Mouse (Mus musculus): Measurements from ENCODE around the gene Polh. TPM values are rescaled to one million over a fixed set of nuclear protein-coding genes. Genes with fewer than 3 reads are reported as not detected.

The Polh gene
- total RNA-seq, 2 experiments from 2014 or later = 4.7 to 5.9 TPM

DNA sequence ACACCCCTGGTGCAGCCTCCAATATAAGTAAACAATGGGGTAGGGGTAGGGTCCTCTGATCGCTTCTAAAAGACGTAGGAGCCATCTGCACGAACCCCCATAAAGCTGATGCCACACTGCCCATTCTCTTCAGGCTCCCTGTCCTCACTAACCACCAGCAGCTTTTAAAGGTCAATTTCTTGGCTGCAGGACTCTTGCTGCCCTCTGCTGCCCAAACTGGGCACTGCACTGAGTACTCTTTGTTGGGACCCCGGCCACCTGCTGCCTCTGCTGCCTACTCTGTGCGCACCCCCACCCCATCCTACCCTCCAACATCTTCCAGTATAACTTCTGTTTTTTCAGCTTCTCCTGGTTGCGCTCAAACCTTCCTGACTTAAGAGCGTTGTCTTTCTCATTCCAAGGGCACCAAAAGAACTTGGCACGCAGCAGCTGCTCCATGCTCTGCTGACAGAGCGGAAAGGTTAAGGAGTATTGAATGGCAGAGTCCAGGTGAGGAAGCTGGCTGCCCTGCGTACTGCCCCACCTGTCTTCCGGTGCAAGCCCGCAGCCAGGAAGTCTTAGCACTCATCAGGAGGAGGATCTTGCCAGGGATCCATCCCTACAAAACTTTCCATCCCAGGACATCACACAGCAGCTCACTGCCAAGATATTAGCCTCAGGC lies 70.3 kb downstream of the Polh start:
- DNase-seq (ENCODE audit: low spot score in 2 of 2) = peak; percentile 32 to 75

- DNase-seq (ENCODE audit: low spot score in 2 of 2) = no peak
Measured at GRCm38 (mm10) chr17:46129741-46130498, 72.5 kb downstream of the Polh start.

DNA sequence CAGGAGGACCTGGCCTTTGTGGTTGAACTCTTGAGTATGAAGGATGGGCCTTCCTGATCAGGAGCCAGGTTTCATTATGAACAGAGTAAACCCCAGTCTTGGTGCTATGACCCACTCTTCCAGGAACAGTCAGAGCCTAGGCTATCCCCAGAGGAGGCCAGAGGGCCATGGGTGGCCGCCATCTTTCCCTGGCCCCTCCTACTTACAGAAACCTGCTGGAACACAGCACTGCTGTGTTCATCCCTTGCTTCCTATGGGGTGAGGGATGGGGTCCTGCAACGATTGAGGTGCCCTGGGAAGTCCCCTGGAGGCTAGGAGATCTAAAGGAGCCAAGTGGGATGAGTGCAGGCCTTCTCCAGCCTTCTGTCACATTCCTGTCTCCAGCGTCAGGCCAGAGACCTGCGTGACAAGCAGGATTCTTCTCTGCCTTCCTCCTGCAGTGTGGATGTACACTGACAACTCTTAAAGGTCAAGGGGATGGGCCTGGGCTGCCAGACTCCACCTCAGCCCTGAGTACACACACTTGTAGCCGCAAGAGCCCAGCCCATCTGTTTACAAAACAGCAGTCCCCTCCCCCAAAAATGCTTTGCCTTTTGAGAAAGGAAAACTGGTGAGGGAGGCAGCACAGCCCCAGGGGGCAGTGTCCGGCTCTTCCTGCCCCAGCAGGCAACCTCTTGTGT lies 74.5 kb downstream of the Polh start:
- no peak for DNase-seq (ENCODE audit: low spot score in 2 of 2)

- no peak for DNase-seq (ENCODE audit: low spot score in 2 of 2)
Measured at GRCm38 (mm10) chr17:46126608-46127007, 75.8 kb downstream of the Polh start.

DNA sequence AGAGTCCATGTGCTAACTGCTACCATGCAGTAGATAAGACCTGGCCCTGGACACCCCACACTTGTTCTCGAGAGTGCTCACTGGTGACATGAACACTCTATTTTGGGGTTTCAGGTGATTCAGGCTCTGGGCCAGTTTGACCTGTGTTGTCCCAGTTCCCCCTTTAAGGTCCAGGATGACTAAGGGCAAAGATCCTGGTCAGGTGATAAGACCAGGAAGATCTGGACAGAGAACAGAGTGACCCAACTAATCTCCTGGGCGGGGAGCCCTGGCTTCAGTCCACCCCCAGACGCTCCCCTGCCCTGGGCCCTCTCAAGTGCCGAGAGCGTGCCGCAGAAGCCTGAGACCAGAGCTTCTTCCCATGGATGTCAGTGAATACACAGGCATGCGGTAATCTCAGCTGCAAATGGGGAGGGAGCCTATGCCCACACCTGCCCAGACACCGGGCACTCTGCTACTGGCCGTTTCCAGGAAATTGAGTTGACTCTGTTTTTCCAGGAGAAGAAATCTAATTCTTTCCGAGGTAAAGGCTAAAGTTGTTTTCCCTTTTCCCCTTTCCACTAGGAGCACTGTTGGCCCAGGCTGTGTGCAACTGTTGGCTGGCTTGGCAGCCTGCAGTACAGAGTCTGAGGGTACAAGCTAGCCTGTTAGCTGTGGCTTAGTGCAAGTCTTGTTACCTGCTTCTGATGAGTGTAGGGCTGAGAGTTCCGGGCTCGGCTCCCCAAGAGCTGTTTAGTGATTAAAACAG lies 78.3 kb downstream of the Polh start:
- DNase-seq (ENCODE audit: low spot score in 2 of 2) = no peak

DNA sequence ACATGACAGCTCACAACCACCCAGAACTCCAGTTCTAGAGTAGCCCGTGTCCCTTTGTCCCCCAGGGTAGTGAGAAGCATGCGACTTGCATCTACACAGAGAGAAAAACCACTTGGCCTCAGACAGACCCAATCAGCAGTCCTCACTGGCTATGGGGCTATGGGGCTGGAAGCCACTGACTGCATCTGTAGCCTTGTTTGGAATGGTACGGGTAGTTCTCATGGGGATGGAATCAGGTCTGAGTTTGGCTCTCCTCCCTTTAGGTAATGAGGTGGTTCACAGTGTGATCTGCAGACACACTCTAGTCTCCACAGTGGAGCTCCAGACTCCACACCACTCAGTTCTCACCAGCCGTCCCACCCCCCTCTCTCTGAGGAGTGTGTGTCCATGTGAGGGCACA lies 79.2 kb downstream of the Polh start:
- DNase-seq (ENCODE audit: low spot score in 2 of 2) = no peak

GRCm38 (mm10) chr17:46122791-46123190 lies 79.7 kb downstream of the Polh start:
- DNase-seq (ENCODE audit: low spot score in 2 of 2) = no peak

Small RNA genes within 50 kb of the gene (microRNA-seq; reads per million reads assigned to microRNA genes)
- gene Mir693 = 0.20 to 0.25 reads per million in 2 experiments

Other genes starting within 250 kb of the Polh start
- gene Vegfa, start 170.3 kb downstream of the Polh start, total RNA-seq (2021) = 10 to 100 TPM; 61.8 to 68.9 TPM
- gene Mrps18a, start 91.7 kb downstream of the Polh start, total RNA-seq (2021) = 10 to 100 TPM; 86.4 to 93.2 TPM
- gene Rsph9, start 58.4 kb downstream of the Polh start, total RNA-seq (2021) = 10 to 100 TPM; 26.2 to 28.5 TPM
- gene Mad2l1bp, start 49.1 kb downstream of the Polh start, total RNA-seq (2021) = 10 to 100 TPM; 10.5 to 11.2 TPM
- gene Gtpbp2, start 41.6 kb downstream of the Polh start, total RNA-seq (2021) = 100 to 1,000 TPM; 104 to 110 TPM
- 10 to 100 TPM; 46.6 to 47.2 TPM for gene Xpo5, start 137 bp upstream of the Polh start, total RNA-seq (2021)
- gene Polr1c, start 45.4 kb upstream of the Polh start, total RNA-seq (2021) = 10 to 100 TPM; 36.0 to 38.5 TPM
- 10 to 100 TPM; 85.0 to 99.1 TPM for gene Yipf3, start 45.4 kb upstream of the Polh start, total RNA-seq (2021)
- gene Lrrc73, start 50.9 kb upstream of the Polh start, total RNA-seq (2021) = 10 to 100 TPM; 62.4 to 68.0 TPM
- 10 to 100 TPM; 44.1 to 47.2 TPM for gene Tjap1, start 80.4 kb upstream of the Polh start, total RNA-seq (2021)
- 10 to 100 TPM; 47.4 to 49.0 TPM for gene Dlk2, start 94.8 kb upstream of the Polh start, total RNA-seq (2021)
- 1 to 10 TPM; 7.7 to 8.6 TPM for gene Abcc10, start 125.7 kb upstream of the Polh start, total RNA-seq (2021)
- 10 to 100 TPM; 46.3 to 53.0 TPM for gene Zfp318, start 181.1 kb upstream of the Polh start, total RNA-seq (2021)
- 1 to 10 TPM; 4.7 to 4.8 TPM for gene Crip3, start 226.3 kb upstream of the Polh start, total RNA-seq (2021)
- under 1 TPM in 1 of 2 experiments, not detected in 1; 0.43 TPM for gene Slc22a7, start 235.8 kb upstream of the Polh start, total RNA-seq (2021)

All from layer of hippocampus, adult 18-20 months (tissue).